ENCODE assay signal across 20 mouse cellular contexts in genomic region chr2:114935436-114935835, GRCm38 (mm10).
"Had no signal": no experiment of that assay in that cellular context is flagged by ENCODE, and none has a peak within 500 bp of the region (broad histone marks: within the 10 kb centered on the region; RNA-seq: fewer than 3 reads in every experiment).

No protein-coding gene starts in this region.

- DNase-seq: lung, adult 18-20 months; lung, embryonic 14.5 days; lung, postnatal 10 days; lung, postnatal 4 days; retina, postnatal 1 day; right cerebral cortex, adult 18-20 months; right cerebral cortex, postnatal 25 days; right cerebral cortex, postnatal 4 days; thymus, adult 2 months; thymus, postnatal 25 days; thymus, postnatal 4 days had no signal

- H3K27ac ChIP-seq: limb, embryonic 15.5 days; liver, embryonic 12.5 days; liver, embryonic 14.5 days; midbrain, embryonic 10.5 days; midbrain, embryonic 13.5 days; neural tube, embryonic 12.5 days; stomach, embryonic 15.5 days; stomach, postnatal 0 days had no signal

- H3K36me3 ChIP-seq: limb, embryonic 15.5 days; liver, embryonic 12.5 days; midbrain, embryonic 10.5 days; midbrain, embryonic 13.5 days; neural tube, embryonic 12.5 days; stomach, embryonic 15.5 days had no signal

- H3K9ac ChIP-seq: limb, embryonic 15.5 days; liver, embryonic 12.5 days; liver, embryonic 14.5 days; lung, embryonic 14.5 days; midbrain, embryonic 13.5 days; neural tube, embryonic 12.5 days; stomach, embryonic 15.5 days had no signal

- H3K27me3 ChIP-seq: limb, embryonic 15.5 days; liver, embryonic 12.5 days; midbrain, embryonic 13.5 days; neural tube, embryonic 12.5 days; stomach, embryonic 15.5 days had no signal

- H3K9me3 ChIP-seq: limb, embryonic 15.5 days; liver, embryonic 12.5 days; midbrain, embryonic 10.5 days; midbrain, embryonic 13.5 days; neural tube, embryonic 12.5 days; stomach, embryonic 15.5 days had no signal

- H3K4me3 ChIP-seq: limb, embryonic 15.5 days; liver, embryonic 12.5 days; midbrain, embryonic 10.5 days; midbrain, embryonic 13.5 days; myocyte; neural tube, embryonic 12.5 days; stomach, embryonic 15.5 days had no signal

- H3K4me1 ChIP-seq: limb, embryonic 15.5 days; liver, embryonic 12.5 days; midbrain, embryonic 10.5 days; neural tube, embryonic 12.5 days; stomach, embryonic 15.5 days had no signal

- H3K4me2 ChIP-seq: limb, embryonic 15.5 days; liver, embryonic 12.5 days; lung, embryonic 14.5 days; midbrain, embryonic 13.5 days; neural tube, embryonic 12.5 days; stomach, embryonic 15.5 days had no signal

- ATAC-seq: liver, embryonic 12.5 days; midbrain, embryonic 13.5 days had no signal
